Mouse (Mus musculus): ENCODE data around the gene Strbp. TPM values are rescaled to one million over a fixed set of nuclear protein-coding genes. Genes with fewer than 3 reads are reported as not detected.

The Strbp gene
- total RNA-seq, 2 experiments from 2014 or later: 285 to 321 TPM

GRCm38 (mm10) chr2:37442611-37443591, 260.8 kb downstream of the Strbp start, which contains the start of the genes Zbtb26, Zbtb6 and Rabgap1:
Gene Zbtb26 (minus strand): TSS chr2:37443135.
Gene Zbtb6 (minus strand): TSS chr2:37443171.
Gene Rabgap1 (plus strand): TSS chr2:37443279.
- DNase-seq (ENCODE audit: low spot score in 2 of 2): peak; percentile 97

Small RNA genes lying within 50 kb of the gene (microRNA-seq; reads per million reads assigned to microRNA genes)
- gene Mir5128: 0 to 0.25 reads per million in 2 experiments

Other genes with a start within 250 kb of the Strbp start
- gene Gpr21, start 187.5 kb downstream of the Strbp start, total RNA-seq (2021): 1 to 10 TPM; 4.1 to 5.3 TPM
- 1 to 10 TPM; 2.8 to 3.1 TPM for gene Crb2, start 72.4 kb upstream of the Strbp start, total RNA-seq (2021)